Mouse (Mus musculus): ENCODE data around the gene Trib3. TPM values are rescaled to one million over a fixed set of nuclear protein-coding genes. Genes with fewer than 3 reads are reported as not detected.

Gene Trib3
- polyA plus RNA-seq, 1 experiment: 1.1 TPM

- Histone ChIP-seq H3K4me1 (ENCODE audit: control insufficient read depth, insufficient read depth, low read length) (no peaks in the 10 kb centered on the region), H3K4me3 (replicated peaks; ENCODE audit: insufficient read depth, low read depth, low read length) (no peak overlapping the region), H3K27ac (ENCODE audit: insufficient read depth, low read length) (no peak overlapping the region), H3K27me3 (ENCODE audit: control insufficient read depth, insufficient read depth, low read length) (no peaks in the 10 kb centered on the region)
- TF ChIP-seq CTCF (IDR thresholded peaks at IDR 0.05; ENCODE audit: borderline replicate concordance, insufficient read depth, low read depth, low read length) (no peak), POLR2A (IDR thresholded peaks at IDR 0.05; ENCODE audit: borderline replicate concordance, insufficient read depth, low read length) (no peak)
- DNase-seq: no peak
- 81% methylated on average over 4 of the region's 4 CpGs for WGBS
These were observed 28.8 kb upstream of the Trib3 start for GRCm38 (mm10) chr2:152372661-152373060.

GRCm38 (mm10) chr2:152372104-152372503, 28.3 kb upstream of the Trib3 start:
- H3K27ac ChIP-seq (ENCODE audit: insufficient read depth, low read length): no peak overlapping the region
- no peaks in the 10 kb centered on the region for H3K27me3 ChIP-seq (ENCODE audit: control insufficient read depth, insufficient read depth, low read length)
- no peak for DNase-seq
- H3K4me1 ChIP-seq (ENCODE audit: control insufficient read depth, insufficient read depth, low read length): no peaks in the 10 kb centered on the region
- H3K4me3 ChIP-seq (replicated peaks; ENCODE audit: insufficient read depth, low read depth, low read length): no peak overlapping the region
- no peak for TF ChIP-seq POLR2A (IDR thresholded peaks at IDR 0.05; ENCODE audit: borderline replicate concordance, insufficient read depth, low read length)
- no peak for TF ChIP-seq CTCF (IDR thresholded peaks at IDR 0.05; ENCODE audit: borderline replicate concordance, insufficient read depth, low read depth, low read length)
- WGBS: 63% methylated on average over 7 of the region's 7 CpGs

- Histone ChIP-seq H3K4me1 (ENCODE audit: control insufficient read depth, insufficient read depth, low read length) (no peaks in the 10 kb centered on the region), H3K4me3 (replicated peaks; ENCODE audit: insufficient read depth, low read depth, low read length) (no peak overlapping the region), H3K27ac (ENCODE audit: insufficient read depth, low read length) (no peak overlapping the region), H3K27me3 (ENCODE audit: control insufficient read depth, insufficient read depth, low read length) (no peaks in the 10 kb centered on the region)
- WGBS: 30% methylated on average over 14 of the region's 14 CpGs
- TF ChIP-seq POLR2A (IDR thresholded peaks at IDR 0.05; ENCODE audit: borderline replicate concordance, insufficient read depth, low read length) (no peak), CTCF (IDR thresholded peaks at IDR 0.05; ENCODE audit: borderline replicate concordance, insufficient read depth, low read depth, low read length) (peak; percentile 90)
- DNase-seq: peak; percentile 37 to 40
These were observed 24.8 kb upstream of the Trib3 start for GRCm38 (mm10) chr2:152368532-152369140.

GRCm38 (mm10) chr2:152367917-152368316, 24.1 kb upstream of the Trib3 start:
- H3K27me3 ChIP-seq (ENCODE audit: control insufficient read depth, insufficient read depth, low read length): no peaks in the 10 kb centered on the region
- 71% methylated on average over 5 of the region's 5 CpGs for WGBS
- no peak overlapping the region for H3K27ac ChIP-seq (ENCODE audit: insufficient read depth, low read length)
- no peak overlapping the region for H3K4me3 ChIP-seq (replicated peaks; ENCODE audit: insufficient read depth, low read depth, low read length)
- no peaks in the 10 kb centered on the region for H3K4me1 ChIP-seq (ENCODE audit: control insufficient read depth, insufficient read depth, low read length)
- TF ChIP-seq POLR2A (IDR thresholded peaks at IDR 0.05; ENCODE audit: borderline replicate concordance, insufficient read depth, low read length) (no peak), CTCF (IDR thresholded peaks at IDR 0.05; ENCODE audit: borderline replicate concordance, insufficient read depth, low read depth, low read length) (no peak)
- DNase-seq: no peak

- Histone ChIP-seq H3K4me1 (ENCODE audit: control insufficient read depth, insufficient read depth, low read length) (no peaks in the 10 kb centered on the region), H3K4me3 (replicated peaks; ENCODE audit: insufficient read depth, low read depth, low read length) (peak overlapping the region; percentile 46), H3K27me3 (ENCODE audit: control insufficient read depth, insufficient read depth, low read length) (no peaks in the 10 kb centered on the region), H3K27ac (ENCODE audit: insufficient read depth, low read length) (no peak overlapping the region)
- WGBS: 7% methylated on average over 17 of the region's 17 CpGs
- peak; percentile 62 to 65 for DNase-seq
- TF ChIP-seq CTCF (IDR thresholded peaks at IDR 0.05; ENCODE audit: borderline replicate concordance, insufficient read depth, low read depth, low read length): peak; percentile 72
- no peak for TF ChIP-seq POLR2A (IDR thresholded peaks at IDR 0.05; ENCODE audit: borderline replicate concordance, insufficient read depth, low read length)
These were observed 19.7 kb upstream of the Trib3 start for GRCm38 (mm10) chr2:152363245-152364147.

GRCm38 (mm10) chr2:152361193-152361592, 17.4 kb upstream of the Trib3 start:
- Histone ChIP-seq H3K4me3 (replicated peaks; ENCODE audit: insufficient read depth, low read depth, low read length) (no peak overlapping the region), H3K4me1 (ENCODE audit: control insufficient read depth, insufficient read depth, low read length) (no peaks in the 10 kb centered on the region), H3K27ac (ENCODE audit: insufficient read depth, low read length) (no peak overlapping the region), H3K27me3 (ENCODE audit: control insufficient read depth, insufficient read depth, low read length) (no peaks in the 10 kb centered on the region)
- TF ChIP-seq POLR2A (IDR thresholded peaks at IDR 0.05; ENCODE audit: borderline replicate concordance, insufficient read depth, low read length) (no peak), CTCF (IDR thresholded peaks at IDR 0.05; ENCODE audit: borderline replicate concordance, insufficient read depth, low read depth, low read length) (no peak)
- WGBS: 85% methylated on average over 8 of the region's 8 CpGs
- DNase-seq: no peak

- Histone ChIP-seq H3K27ac (ENCODE audit: insufficient read depth, low read length) (no peak overlapping the region), H3K4me1 (ENCODE audit: control insufficient read depth, insufficient read depth, low read length) (no peaks in the 10 kb centered on the region), H3K27me3 (ENCODE audit: control insufficient read depth, insufficient read depth, low read length) (no peaks in the 10 kb centered on the region), H3K4me3 (replicated peaks; ENCODE audit: insufficient read depth, low read depth, low read length) (no peak overlapping the region)
- DNase-seq: no peak
- TF ChIP-seq POLR2A (IDR thresholded peaks at IDR 0.05; ENCODE audit: borderline replicate concordance, insufficient read depth, low read length) (no peak), CTCF (IDR thresholded peaks at IDR 0.05; ENCODE audit: borderline replicate concordance, insufficient read depth, low read depth, low read length) (no peak)
- WGBS: 49% methylated on average over 7 of the region's 7 CpGs
These were observed 16.5 kb upstream of the Trib3 start for GRCm38 (mm10) chr2:152360271-152360775.
